Mouse (Mus musculus) heart, postnatal 0 days (tissue): ENCODE results near the gene Lif. TPM values are rescaled to one million over a fixed set of nuclear protein-coding genes. Genes with fewer than 3 reads are reported as not detected.
A peak's percentile ranks its signal among the peaks of the same experiment; 100 is the strongest.

Experiments used
- ATAC-seq: fragments of 200-750 bp; cut with Nextera tagmentation; 2 replicates; pipeline ENCODE4 v1.8.0; 2017; ENCODE audit warnings: low read depth, moderate number of reproducible peaks, moderate library complexity; ENCODE audit not compliant: insufficient read depth
- DNase-seq: peaks from one replicate; pipeline ENCODE4 v3.0.0-alpha.2; 2016; ENCODE audit warnings: low spot score
- H3K27ac ChIP-seq: fragments of 300-500 bp; sonication (generic); 2 replicates; pipeline ENCODE4 v1.5.1; 2014; ENCODE audit warnings: low read depth, mild to moderate bottlenecking
- H3K27me3 ChIP-seq: fragments of 300-500 bp; sonication (generic); 2 replicates; pipeline ENCODE4 v1.6.1; 2014; ENCODE audit warnings: low read length, mixed read lengths; ENCODE audit not compliant: control insufficient read depth, insufficient read depth
- H3K36me3 ChIP-seq: fragments of 300-500 bp; sonication (generic); replicated peaks from 2 replicates; pipeline ENCODE4 v1.6.1; 2014; ENCODE audit warnings: low read length, mixed read lengths; ENCODE audit not compliant: control insufficient read depth, insufficient read depth
- H3K4me1 ChIP-seq: fragments of 300-500 bp; sonication (generic); 2 replicates; pipeline ENCODE4 v1.6.1; 2014; ENCODE audit warnings: antibody characterized with exemption; ENCODE audit not compliant: control insufficient read depth, insufficient read depth
- H3K4me2 ChIP-seq: fragments of 300-500 bp; sonication (generic); 2 replicates; pipeline ENCODE4 v1.6.1; 2014; ENCODE audit warnings: low read depth, mild to moderate bottlenecking, low read length, moderate library complexity
- H3K4me3 ChIP-seq: fragments of 300-500 bp; sonication (generic); 2 replicates; pipeline ENCODE4 v1.5.1; 2014; ENCODE audit warnings: low read depth, low read length
- H3K9ac ChIP-seq: fragments of 300-500 bp; sonication (generic); replicated peaks from 2 replicates; pipeline ENCODE4 v1.6.1; 2014; ENCODE audit warnings: low read depth, low read length, mixed read lengths
- H3K9me3 ChIP-seq: fragments of 300-500 bp; sonication (generic); replicated peaks from 2 replicates; pipeline ENCODE4 v1.6.1; 2016; ENCODE audit warnings: low read length; ENCODE audit not compliant: control insufficient read depth
- CTCF ChIP-seq: IDR thresholded peaks from 2 replicates; pipeline ENCODE4 v1.5.1; 2016; ENCODE audit warnings: antibody characterized with exemption, control low read depth, low read depth
- EP300 ChIP-seq: IDR thresholded peaks from 2 replicates; pipeline ENCODE4 v1.6.1; 2016; ENCODE audit warnings: antibody characterized with exemption, low read depth
- WGBS: fragments of 180-500 bp; shearing (Covaris S2); extraction: QIAGEN DNeasy Blood & Tissue Kit; methylation state at CpG from one replicate; pipeline ENCODE4 v1.1.7; 2014; 5-methylcytosine and 5-hydroxymethylcytosine counted together
- polyA plus RNA-seq: library from polyadenylated mRNA; unstranded; fragments of >200 nt; fragmentation: Nextera tagmentation; extraction: Ambion mirVana; gene quantifications from 2 replicates; pipeline ENCODE4 v1.2.1, GENCODE M21; 2015
- total RNA-seq: library from RNA; depleted of rRNA; stranded (reverse); fragments of >200 nt; gene quantifications from 2 replicates; pipeline ENCODE4 v1.2.3, GENCODE M21; 2014; ENCODE audit warnings: low replicate concordance

Lif gene
- total and polyA plus RNA-seq, 2 experiments from 2014 or later, result 0.71 to 0.73 TPM

- H3K27me3 ChIP-seq, result no peaks in the 10 kb centered on the region
- TF ChIP-seq CTCF (no peak), EP300 (no peak)
- no peak overlapping the region for H3K4me3 ChIP-seq
- no peak for DNase-seq
- whole genome bisulfite sequencing, result 74% methylated on average over 10 of the region's 10 CpGs
- no peak overlapping the region for H3K27ac ChIP-seq
- ATAC-seq, result no peak
- H3K9ac ChIP-seq, result no peak overlapping the region
- no peaks in the 10 kb centered on the region for H3K9me3 ChIP-seq
- peaks cover 27% of the 10 kb centered on the region; the same call in 1 of the 2 replicates for H3K4me1 ChIP-seq
- no peak overlapping the region for H3K4me2 ChIP-seq
- H3K36me3 ChIP-seq, result peaks cover 30% of the 10 kb centered on the region
Measured at GRCm38 (mm10) chr11:4215061-4215460, 42.3 kb upstream of the Lif start.

- DNase-seq (peak; percentile 71), ATAC-seq (peak; percentile 62)
- Histone ChIP-seq H3K9me3 (no peaks in the 10 kb centered on the region), H3K4me3 (no peak overlapping the region), H3K4me1 (peaks cover 27% of the 10 kb centered on the region; the same call in 1 of the 2 replicates), H3K27ac (peak overlapping the region; percentile 88), H3K27me3 (no peaks in the 10 kb centered on the region), H3K4me2 (no peak overlapping the region), H3K9ac (no peak overlapping the region; the same call in 1 of the 2 replicates), H3K36me3 (peaks cover 29% of the 10 kb centered on the region)
- WGBS, result 56% methylated on average over 9 of the region's 9 CpGs
- TF ChIP-seq EP300 (peak; percentile 59; the same call in 1 of the 2 replicates), CTCF (no peak)
Measured at GRCm38 (mm10) chr11:4216248-4217000, 40.9 kb upstream of the Lif start.

- TF ChIP-seq CTCF (0 out of 2 replicates have a peak, but pooled peaks have one; percentile 0), EP300 (no peak)
- Histone ChIP-seq H3K4me2 (peak within 1 kb of the TSS; percentile 64), H3K9ac (peak within 1 kb of the TSS; percentile 60), H3K27ac (peak within 1 kb of the TSS; percentile 88), H3K36me3 (peaks cover 24% of the 10 kb centered on the region), H3K4me1 (peaks cover 27% of the 10 kb centered on the region; the same call in 1 of the 2 replicates), H3K9me3 (no peaks in the 10 kb centered on the region), H3K27me3 (no peaks in the 10 kb centered on the region), H3K4me3 (peak within 1 kb of the TSS; percentile 57)
- DNase-seq, result peak; percentile 92
- peak; percentile 79 for ATAC-seq
- 3% methylated on average over 56 of the region's 56 CpGs for WGBS
Measured at GRCm38 (mm10) chr11:4217914-4218629, 39.3 kb upstream of the Lif start, which contains the start of gene Castor1. TSS of gene Castor1 (plus strand) at chr11:4218225.

- no peaks in the 10 kb centered on the region for H3K9me3 ChIP-seq
- H3K27me3 ChIP-seq, result no peaks in the 10 kb centered on the region
- TF ChIP-seq EP300 (no peak), CTCF (no peak)
- peak overlapping the region; percentile 64 for H3K4me2 ChIP-seq
- DNase-seq (no peak), ATAC-seq (no peak)
- peak overlapping the region; percentile 88 for H3K27ac ChIP-seq
- peaks cover 18% of the 10 kb centered on the region for H3K36me3 ChIP-seq
- H3K4me3 ChIP-seq, result peak overlapping the region; percentile 57
- 18% methylated on average over 6 of the region's 6 CpGs for WGBS
- H3K9ac ChIP-seq, result peak overlapping the region; percentile 60
- peaks cover 27% of the 10 kb centered on the region; the same call in 1 of the 2 replicates for H3K4me1 ChIP-seq
Measured at GRCm38 (mm10) chr11:4218637-4219036, 38.7 kb upstream of the Lif start.

DNA sequence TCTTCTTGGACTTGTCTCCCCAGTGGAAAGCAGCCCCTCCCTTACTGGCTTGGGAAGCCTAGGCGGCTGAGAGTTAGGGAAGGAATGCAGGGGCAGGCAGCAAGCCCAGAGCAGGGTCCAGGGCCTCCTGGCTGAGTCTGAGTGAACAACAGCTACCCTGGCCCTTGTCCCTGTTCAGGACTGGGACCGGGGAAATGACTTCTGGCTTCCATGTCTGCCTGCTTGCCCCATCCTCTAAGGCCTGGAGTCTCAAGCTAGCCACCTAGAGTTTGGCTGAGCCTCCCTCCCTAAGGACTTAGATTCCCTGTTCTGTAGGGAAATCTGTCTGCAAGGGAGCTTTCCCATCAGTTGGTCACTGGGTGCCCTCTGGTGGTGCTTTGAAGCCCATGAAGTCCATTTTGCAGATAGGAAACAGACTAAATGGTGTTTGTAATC, 38.0 kb upstream of the Lif start:
- ATAC-seq (0 out of 2 replicates have a peak, but pooled peaks have one; percentile 3), DNase-seq (peak; percentile 78)
- peak overlapping the region; percentile 64 for H3K4me2 ChIP-seq
- H3K9me3 ChIP-seq, result no peaks in the 10 kb centered on the region
- H3K4me1 ChIP-seq, result peaks cover 27% of the 10 kb centered on the region; the same call in 1 of the 2 replicates
- no peaks in the 10 kb centered on the region for H3K27me3 ChIP-seq
- TF ChIP-seq CTCF (peak; percentile 91), EP300 (no peak)
- no peak overlapping the region for H3K4me3 ChIP-seq
- WGBS, result 3% methylated on average over 2 of the region's 2 CpGs
- no peak overlapping the region for H3K9ac ChIP-seq
- H3K27ac ChIP-seq, result peak overlapping the region; percentile 88; the same call in 1 of the 2 replicates
- H3K36me3 ChIP-seq, result peaks cover 13% of the 10 kb centered on the region
